In genomic region chr3:68977696-68978095, GRCm38 (mm10) we compare ENCODE assay signal across 20 mouse cellular contexts. TPM values are rescaled to one million over a fixed set of nuclear protein-coding genes. Genes with fewer than 3 reads are reported as not detected.
A peak's percentile ranks its signal among the peaks of the same experiment; 100 is the strongest.
DNase-seq lines count a peak whose midpoint lies in the region; ATAC-seq and TF ChIP-seq lines count a peak whose summit lies in the region.
"Had no signal": no experiment of that assay in that cellular context is flagged by ENCODE, and none has a peak within 500 bp of the region (broad histone marks: within the 10 kb centered on the region; RNA-seq: fewer than 3 reads in every experiment).

No protein-coding gene starts in this region.

- TF ChIP-seq EP300 in MEL (IDR thresholded peaks at IDR 0.05; ENCODE audit: low read depth in 1 of 2, low read length in 2 of 2), result no peak
- no peak for TF ChIP-seq EP300 in liver, postnatal 0 days (IDR thresholded peaks at IDR 0.05; ENCODE audit: low read depth)

- no peak for DNase-seq in heart, postnatal 10 days
- DNase-seq in thymus, adult 2 months, result no peak
- no peak for DNase-seq in thymus, postnatal 25 days
- DNase-seq in MEL (ENCODE audit: low read depth, low spot score), result peak; percentile 26
- no peak for DNase-seq in liver, postnatal 0 days
- DNase-seq: adrenal gland, postnatal 14 days; cerebellum, adult 11-12 months; cerebellum, adult 9-10 months; cerebellum, postnatal 25 days; forebrain, postnatal 0 days; gastrocnemius, postnatal 14 days; heart, postnatal 36 days had no signal

- 0 out of 2 replicates have a peak overlapping the region, but pooled peaks have one; percentile 23 for H3K27ac ChIP-seq in heart, embryonic 15.5 days
- peak overlapping the region; percentile 97 for H3K27ac ChIP-seq in thymus, adult 2 months (ENCODE audit: control insufficient read depth, insufficient read depth, low read length)
- no peak overlapping the region for H3K27ac ChIP-seq in MEL (ENCODE audit: control insufficient read depth, low read depth, low read length)
- H3K27ac ChIP-seq in liver, postnatal 0 days (ENCODE audit: low read depth), result no peak overlapping the region
- H3K27ac ChIP-seq: embryonic facial prominence, embryonic 13.5 days; forebrain, embryonic 13.5 days; heart, embryonic 13.5 days; hindbrain, embryonic 13.5 days; hindbrain, postnatal 0 days had no signal

- H3K27me3 ChIP-seq in heart, embryonic 15.5 days, result no peaks in the 10 kb centered on the region
- no peaks in the 10 kb centered on the region for H3K27me3 ChIP-seq in thymus, adult 2 months (ENCODE audit: control insufficient read depth, insufficient read depth, low read length)
- no peaks in the 10 kb centered on the region for H3K27me3 ChIP-seq in MEL (ENCODE audit: control insufficient read depth in 1 of 2, insufficient read depth in 2 of 2, low read length in 2 of 2)
- no peaks in the 10 kb centered on the region for H3K27me3 ChIP-seq in liver, postnatal 0 days (ENCODE audit: insufficient read depth, low read length)
- H3K27me3 ChIP-seq: embryonic facial prominence, embryonic 13.5 days; forebrain, embryonic 13.5 days; heart, embryonic 13.5 days; hindbrain, embryonic 13.5 days had no signal

- TF ChIP-seq CTCF in thymus, adult 2 months (IDR thresholded peaks at IDR 0.05; ENCODE audit: borderline replicate concordance, control insufficient read depth, extremely low read depth, insufficient read depth, low read length, poor library complexity), result no peak
- TF ChIP-seq CTCF in MEL (IDR thresholded peaks at IDR 0.05 in 2 of 3, conservative IDR thresholded peaks at IDR 0.05 in 1 of 3; ENCODE audit: control insufficient read depth in 1 of 3, insufficient read depth in 1 of 3, low read depth in 2 of 3, low read length in 3 of 3, poor library complexity in 1 of 3, severe bottlenecking in 1 of 3), result no peak
- TF ChIP-seq CTCF in liver, postnatal 0 days (IDR thresholded peaks at IDR 0.05; ENCODE audit: low read depth), result no peak

- TF ChIP-seq POLR2A in thymus, adult 2 months (IDR thresholded peaks at IDR 0.05; ENCODE audit: control insufficient read depth, extremely low read depth, insufficient read depth, low read length, poor library complexity), result no peak
- no peak for TF ChIP-seq POLR2A in MEL (IDR thresholded peaks at IDR 0.05; ENCODE audit: control insufficient read depth in 1 of 2, insufficient read depth in 1 of 2, low read depth in 1 of 2, low read length in 2 of 2, poor library complexity in 1 of 2)

- H3K4me1 ChIP-seq in heart, embryonic 15.5 days (replicated peaks), result peaks cover 33% of the 10 kb centered on the region
- H3K4me1 ChIP-seq in thymus, adult 2 months (replicated peaks; ENCODE audit: control insufficient read depth, insufficient read depth, low read length), result peaks cover 44% of the 10 kb centered on the region
- H3K4me1 ChIP-seq in MEL (ENCODE audit: control insufficient read depth in 1 of 2, insufficient read depth in 2 of 2, low read length in 2 of 2), result peaks cover 15 to 17% of the 10 kb centered on the region in 2 experiments
- peaks cover 24% of the 10 kb centered on the region for H3K4me1 ChIP-seq in liver, postnatal 0 days (ENCODE audit: insufficient read depth)
- H3K4me1 ChIP-seq: forebrain, embryonic 13.5 days; hindbrain, embryonic 13.5 days had no signal

- no peaks in the 10 kb centered on the region for H3K79me2 ChIP-seq in MEL (ENCODE audit: control insufficient read depth, insufficient read depth, low read length, poor library complexity)

- 42% methylated on average over 4 of the region's 4 CpGs for WGBS in heart, embryonic 15.5 days
- WGBS in thymus, adult 2 months, result 40% methylated on average over 4 of the region's 4 CpGs
- WGBS in liver, postnatal 0 days (ENCODE audit: insufficient replicate concordance), result 68% methylated on average over 4 of the region's 4 CpGs

- no peak overlapping the region for H3K4me3 ChIP-seq in heart, embryonic 15.5 days
- no peak overlapping the region for H3K4me3 ChIP-seq in thymus, adult 2 months (ENCODE audit: control insufficient read depth, insufficient read depth, low read length)
- no peak overlapping the region for H3K4me3 ChIP-seq in MEL (ENCODE audit: control insufficient read depth in 1 of 2, insufficient read depth in 1 of 2, low read depth in 2 of 2, low read length in 2 of 2)
- H3K4me3 ChIP-seq in liver, postnatal 0 days (ENCODE audit: low read depth, low read length), result no peak overlapping the region
- H3K4me3 ChIP-seq: embryonic facial prominence, embryonic 13.5 days; forebrain, embryonic 13.5 days; heart, embryonic 13.5 days; hindbrain, embryonic 13.5 days had no signal

- H3K9me3 ChIP-seq in heart, embryonic 15.5 days (replicated peaks), result no peaks in the 10 kb centered on the region
- no peaks in the 10 kb centered on the region for H3K9me3 ChIP-seq in MEL (replicated peaks; ENCODE audit: insufficient read depth, low read length)
- no peaks in the 10 kb centered on the region for H3K9me3 ChIP-seq in liver, postnatal 0 days (ENCODE audit: low read length)
- H3K9me3 ChIP-seq: embryonic facial prominence, embryonic 13.5 days; forebrain, embryonic 13.5 days; G1E; heart, embryonic 13.5 days; hindbrain, embryonic 13.5 days had no signal

- no peak overlapping the region for H3K9ac ChIP-seq in heart, embryonic 15.5 days
- no peak overlapping the region for H3K9ac ChIP-seq in MEL (ENCODE audit: control insufficient read depth, low read depth, low read length, poor library complexity, severe bottlenecking)
- H3K9ac ChIP-seq in liver, postnatal 0 days (replicated peaks), result no peak overlapping the region
- H3K9ac ChIP-seq: embryonic facial prominence, embryonic 13.5 days; forebrain, embryonic 13.5 days; forebrain, postnatal 0 days; heart, embryonic 13.5 days; hindbrain, embryonic 13.5 days had no signal

- no peak for TF ChIP-seq RAD21 in MEL (IDR thresholded peaks at IDR 0.05; ENCODE audit: low read depth, low read length)

- peaks cover 3% of the 10 kb centered on the region for H3K36me3 ChIP-seq in heart, embryonic 15.5 days
- H3K36me3 ChIP-seq in thymus, adult 2 months (ENCODE audit: control insufficient read depth, insufficient read depth, low read length), result peaks cover 17% of the 10 kb centered on the region; the same call in 1 of the 2 replicates
- peaks cover 0 to 32% of the 10 kb centered on the region in 2 experiments; a peak in 2 of 4 replicates for H3K36me3 ChIP-seq in MEL (ENCODE audit: control insufficient read depth in 1 of 2, insufficient read depth in 2 of 2, low read length in 2 of 2)
- H3K36me3 ChIP-seq in liver, postnatal 0 days (replicated peaks; ENCODE audit: insufficient read depth, low read length), result peaks cover 8% of the 10 kb centered on the region; the same call in 1 of the 2 replicates

- ATAC-seq in heart, embryonic 15.5 days (replicated peaks; ENCODE audit: insufficient number of reproducible peaks, insufficient read depth, low FRiP score, low read depth), result no peak
- peak; percentile 21 for ATAC-seq in megakaryocyte progenitor cell, adult 5-6 weeks (replicated peaks; ENCODE audit: poor library complexity)
- no peak for ATAC-seq in liver, postnatal 0 days
- ATAC-seq: forebrain, embryonic 13.5 days; forebrain, postnatal 0 days; hindbrain, postnatal 0 days had no signal

- intact Hi-C loops in heart, postnatal 10 days (cut with DNase I), result no loop called here

- H3K4me2 ChIP-seq in heart, embryonic 15.5 days, result no peak overlapping the region
- no peak overlapping the region for H3K4me2 ChIP-seq in liver, postnatal 0 days (ENCODE audit: low read depth, low read length)
- H3K4me2 ChIP-seq: embryonic facial prominence, embryonic 13.5 days; forebrain, embryonic 13.5 days; heart, embryonic 13.5 days; hindbrain, embryonic 13.5 days had no signal

TF ChIP-seq in MEL, 35 proteins besides CTCF, POLR2A, EP300 and RAD21 (continues in another document):
- no peak for TF ChIP-seq GABPA (IDR thresholded peaks at IDR 0.05; ENCODE audit: low read depth, low read length)
- TF ChIP-seq ZKSCAN1 (IDR thresholded peaks at IDR 0.05; ENCODE audit: low read depth, low read length), result no peak
- no peak for TF ChIP-seq SIN3A (IDR thresholded peaks at IDR 0.05; ENCODE audit: low read length)
- no peak for TF ChIP-seq MAFK (IDR thresholded peaks at IDR 0.05; ENCODE audit: borderline replicate concordance, low read depth, low read length)
- no peak for TF ChIP-seq ZC3H11A (IDR thresholded peaks at IDR 0.05; ENCODE audit: low read depth, low read length)
- TF ChIP-seq NRF1 (IDR thresholded peaks at IDR 0.05; ENCODE audit: insufficient read depth, low read depth, low read length, poor library complexity, severe bottlenecking), result no peak
- no peak for TF ChIP-seq MYB (IDR thresholded peaks at IDR 0.05; ENCODE audit: low read depth, low read length)
- TF ChIP-seq RCOR1 (IDR thresholded peaks at IDR 0.05; ENCODE audit: low read depth, low read length), result no peak
- no peak for TF ChIP-seq POLR2AphosphoS5 (IDR thresholded peaks at IDR 0.05; ENCODE audit: borderline replicate concordance, low read depth, low read length)
- TF ChIP-seq POLR2AphosphoS2 (IDR thresholded peaks at IDR 0.05; ENCODE audit: low read length), result no peak
- TF ChIP-seq ZNF384 (IDR thresholded peaks at IDR 0.05; ENCODE audit: low read depth, low read length), result no peak
- TF ChIP-seq USF1 (IDR thresholded peaks at IDR 0.05; ENCODE audit: low read depth, low read length), result no peak
- no peak for TF ChIP-seq UBTF (IDR thresholded peaks at IDR 0.05; ENCODE audit: borderline replicate concordance, insufficient read depth, low read depth, low read length)

RNA-seq across cellular contexts. Expression of gene Ift80, which starts 26.7 kb away (rescaled TPM):
- 8.4 and 10.0 TPM in 2 replicates for polyA plus RNA-seq in heart, embryonic 15.5 days (2015; fragmentation: Nextera tagmentation; extraction: Ambion mirVana)
- total RNA-seq in heart, postnatal 10 days (2021), result 1 to 10 TPM; 7.2 to 9.0 TPM
- 20.8 and 21.3 TPM in 2 replicates for polyA plus RNA-seq in thymus, adult 2 months (2012; rRNA removed)
- 4.6 and 6.3 TPM in 2 replicates for total RNA-seq in MEL (2012; rRNA removed)
- polyA plus RNA-seq in MEL (2012; ENCODE audit: insufficient read depth in 1 of 2, insufficient read length in 2 of 2, low read depth in 1 of 2, low replicate concordance in 2 of 2, missing spikeins in 1 of 2), result 1 to 10 TPM in 1 of 2 experiments, not detected in 1; 8.4 TPM
- total RNA-seq in megakaryocyte progenitor cell, adult 5-6 weeks (2015), result 12.8 and 21.5 TPM in 2 replicates
- 19.1 and 25.2 TPM in 2 replicates for total RNA-seq in megakaryocyte progenitor cell, adult 5-6 weeks (2017)
- 2.8 and 3.2 TPM in 2 replicates for polyA plus RNA-seq in liver, postnatal 0 days (2015; fragmentation: Nextera tagmentation; extraction: Ambion mirVana)

RNA-seq across cellular contexts. Expression of gene Smc4, which starts 26.8 kb away (rescaled TPM):
- 147 and 160 TPM in 2 replicates for polyA plus RNA-seq in heart, embryonic 15.5 days (2015; fragmentation: Nextera tagmentation; extraction: Ambion mirVana)
- 10 to 100 TPM; 39.7 to 45.7 TPM for total RNA-seq in heart, postnatal 10 days (2021)
- polyA plus RNA-seq in thymus, adult 2 months (2012; rRNA removed), result 40.6 and 69.2 TPM in 2 replicates
- 75.9 and 86.7 TPM in 2 replicates for total RNA-seq in MEL (2012; rRNA removed)
- polyA plus RNA-seq in MEL (2012; ENCODE audit: insufficient read depth in 1 of 2, insufficient read length in 2 of 2, low read depth in 1 of 2, low replicate concordance in 2 of 2, missing spikeins in 1 of 2), result 1,000 to 10,000 TPM in 1 of 2 experiments, 10 to 100 TPM in 1; 88.7 to 1,112 TPM
- 350 and 351 TPM in 2 replicates for total RNA-seq in megakaryocyte progenitor cell, adult 5-6 weeks (2015)
- 603 and 719 TPM in 2 replicates for total RNA-seq in megakaryocyte progenitor cell, adult 5-6 weeks (2017)
- 86.5 and 88.3 TPM in 2 replicates for polyA plus RNA-seq in liver, postnatal 0 days (2015; fragmentation: Nextera tagmentation; extraction: Ambion mirVana)

Comparison
In these comparisons a context has a peak if more than half of its experiments do, and no peak if none do; other contexts are left out.
1. H3K27ac ChIP-seq: peak in heart, embryonic 15.5 days (single experiment) and thymus, adult 2 months (single experiment); none in MEL (single experiment) and liver, postnatal 0 days (single experiment).